Mouse (Mus musculus): Measurements from ENCODE around the gene Fxyd2. TPM values are rescaled to one million over a fixed set of nuclear protein-coding genes. Genes with fewer than 3 reads are reported as not detected.
A peak's percentile ranks its signal among the peaks of the same experiment; 100 is the strongest.

Gene Fxyd2
- total RNA-seq, 4 experiments from 2014 or later, result 6.5 to 11.3 (median 7.9) TPM

DNA sequence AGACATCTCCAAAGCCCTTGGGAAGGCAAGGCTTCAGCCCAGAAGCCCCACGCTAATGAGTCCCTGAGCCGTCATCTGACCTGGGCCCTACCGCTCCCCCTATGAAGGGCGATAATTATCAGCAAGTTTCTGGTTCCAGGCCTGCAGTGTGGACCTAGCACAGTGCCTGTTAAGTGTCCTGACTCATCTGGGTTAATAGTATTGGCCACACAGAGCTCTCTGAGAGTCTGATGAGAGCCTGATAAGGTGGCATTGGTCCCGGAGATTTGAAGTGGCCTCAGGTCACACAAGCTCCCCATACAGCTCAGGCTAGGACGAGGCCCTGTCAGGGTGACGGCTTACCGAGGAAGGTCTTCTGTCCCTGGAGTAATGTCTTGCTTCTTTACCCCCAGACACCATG lies 9.9 kb upstream of the Fxyd2 start:
- DNase-seq (ENCODE audit: low spot score in 2 of 2), result no peak

DNA sequence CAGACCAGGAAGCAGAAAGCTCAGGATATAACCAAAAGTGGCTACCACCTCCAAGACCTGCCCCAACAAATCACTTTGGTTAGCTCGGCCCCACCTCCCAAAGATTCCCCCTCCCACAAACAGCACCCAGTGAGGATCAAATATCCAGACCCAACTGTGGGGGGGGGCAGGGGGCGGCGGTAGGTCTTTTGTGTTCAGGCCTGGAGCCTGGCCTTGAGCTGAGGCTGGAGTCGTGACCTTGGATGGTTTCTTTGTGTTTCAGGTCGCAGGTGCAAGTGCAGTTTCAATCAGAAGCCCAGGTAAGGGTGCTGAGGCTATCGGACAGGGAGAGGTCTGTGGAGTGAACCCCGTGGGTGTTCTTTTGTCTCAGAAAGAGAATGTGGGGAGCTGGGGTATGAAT lies 8.2 kb upstream of the Fxyd2 start:
- no peak for DNase-seq (ENCODE audit: low spot score in 2 of 2)

GRCm38 (mm10) chr9:45395218-45395617 lies 4.3 kb upstream of the Fxyd2 start:
- DNase-seq (ENCODE audit: low spot score in 2 of 2), result no peak

GRCm38 (mm10) chr9:45395796-45396195 lies 3.7 kb upstream of the Fxyd2 start:
- DNase-seq (ENCODE audit: low spot score in 2 of 2), result no peak

DNA sequence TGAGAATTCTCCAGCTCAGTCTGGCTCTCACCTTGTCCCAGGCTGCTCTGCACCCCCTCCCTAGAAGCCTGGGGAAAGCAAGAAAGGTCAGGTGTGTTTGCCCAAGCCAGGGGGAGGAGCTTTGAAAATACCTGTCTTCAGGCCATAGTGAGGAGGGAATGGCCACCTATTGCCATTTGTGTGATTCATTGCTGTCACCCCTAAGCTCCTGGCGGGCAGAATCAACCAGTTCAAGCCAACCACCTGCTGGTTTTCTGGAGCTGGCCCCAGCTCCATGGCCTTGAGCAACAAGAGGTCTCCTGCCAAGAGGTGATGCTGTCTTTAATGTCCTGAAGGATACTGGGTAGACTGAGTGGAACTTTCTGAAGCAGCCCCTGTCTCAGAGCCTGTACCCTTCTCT lies 1.1 kb upstream of the Fxyd2 start:
- no peak for DNase-seq (ENCODE audit: low spot score in 2 of 2)

DNA sequence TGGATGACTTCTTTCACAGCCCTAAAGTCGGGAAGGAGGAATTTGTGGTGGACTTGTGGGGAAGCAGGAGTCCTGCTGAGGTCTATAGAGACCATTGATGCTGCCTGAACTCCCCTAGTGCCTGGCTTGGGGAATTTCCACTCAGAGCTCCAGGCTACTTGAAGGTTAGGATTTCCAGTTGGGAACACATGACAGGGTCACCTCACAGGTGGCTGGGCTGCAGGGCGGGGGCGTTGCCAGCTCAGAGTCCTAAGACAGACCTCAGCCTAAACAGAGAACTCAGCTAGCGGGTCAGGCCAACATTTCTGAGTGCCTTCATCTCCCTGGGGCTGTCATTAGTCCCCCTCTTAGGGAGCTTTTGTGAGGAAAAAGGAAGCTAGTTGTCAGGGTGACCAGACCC lies 2.4 kb downstream of the Fxyd2 start:
- no peak for DNase-seq (ENCODE audit: low spot score in 2 of 2)

DNA sequence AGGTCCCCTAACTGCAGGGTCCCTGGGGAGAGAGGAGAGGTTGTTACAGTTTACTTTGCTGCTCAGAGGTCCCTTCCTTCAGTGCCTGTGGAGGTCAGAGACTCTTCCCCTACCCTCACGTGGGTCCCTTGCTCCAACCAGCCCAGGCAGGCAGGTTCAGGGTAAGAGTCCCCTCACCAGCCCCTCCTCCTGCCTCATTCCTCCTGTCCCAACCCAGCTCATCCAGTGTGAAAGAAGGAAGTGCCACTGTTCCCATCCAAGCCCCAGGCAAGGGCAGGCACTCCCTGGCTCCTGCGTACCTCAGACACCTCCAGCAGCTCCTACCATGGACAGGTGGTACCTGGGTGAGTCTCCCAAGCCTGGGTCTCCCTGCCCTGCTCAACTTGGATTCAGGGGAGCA lies 3.5 kb downstream of the Fxyd2 start:
- DNase-seq (ENCODE audit: low spot score in 2 of 2), result no peak

DNA sequence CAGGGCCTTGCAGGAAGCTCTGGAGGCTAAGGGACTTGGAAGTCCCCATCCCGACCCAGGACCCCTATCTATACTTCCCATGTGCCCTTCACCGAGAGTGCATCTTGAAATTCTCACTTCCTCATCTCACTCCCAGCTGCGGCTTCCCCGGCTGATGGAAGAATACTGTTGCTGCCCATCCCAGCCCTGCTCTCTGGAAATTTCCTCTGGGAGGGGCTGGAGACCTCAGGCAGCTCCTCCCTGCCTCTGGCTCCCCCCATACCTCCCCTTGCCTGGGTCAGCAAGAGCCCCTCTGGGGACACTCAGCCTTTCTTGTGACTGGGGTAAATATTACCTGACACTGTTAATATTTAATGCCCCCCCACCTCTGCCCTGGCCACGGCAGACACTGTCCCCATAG lies 6.2 kb downstream of the Fxyd2 start:
- DNase-seq (ENCODE audit: low spot score in 2 of 2), result no peak

GRCm38 (mm10) chr9:45406808-45407207 lies 7.3 kb downstream of the Fxyd2 start:
- no peak for DNase-seq (ENCODE audit: low spot score in 2 of 2)

DNA sequence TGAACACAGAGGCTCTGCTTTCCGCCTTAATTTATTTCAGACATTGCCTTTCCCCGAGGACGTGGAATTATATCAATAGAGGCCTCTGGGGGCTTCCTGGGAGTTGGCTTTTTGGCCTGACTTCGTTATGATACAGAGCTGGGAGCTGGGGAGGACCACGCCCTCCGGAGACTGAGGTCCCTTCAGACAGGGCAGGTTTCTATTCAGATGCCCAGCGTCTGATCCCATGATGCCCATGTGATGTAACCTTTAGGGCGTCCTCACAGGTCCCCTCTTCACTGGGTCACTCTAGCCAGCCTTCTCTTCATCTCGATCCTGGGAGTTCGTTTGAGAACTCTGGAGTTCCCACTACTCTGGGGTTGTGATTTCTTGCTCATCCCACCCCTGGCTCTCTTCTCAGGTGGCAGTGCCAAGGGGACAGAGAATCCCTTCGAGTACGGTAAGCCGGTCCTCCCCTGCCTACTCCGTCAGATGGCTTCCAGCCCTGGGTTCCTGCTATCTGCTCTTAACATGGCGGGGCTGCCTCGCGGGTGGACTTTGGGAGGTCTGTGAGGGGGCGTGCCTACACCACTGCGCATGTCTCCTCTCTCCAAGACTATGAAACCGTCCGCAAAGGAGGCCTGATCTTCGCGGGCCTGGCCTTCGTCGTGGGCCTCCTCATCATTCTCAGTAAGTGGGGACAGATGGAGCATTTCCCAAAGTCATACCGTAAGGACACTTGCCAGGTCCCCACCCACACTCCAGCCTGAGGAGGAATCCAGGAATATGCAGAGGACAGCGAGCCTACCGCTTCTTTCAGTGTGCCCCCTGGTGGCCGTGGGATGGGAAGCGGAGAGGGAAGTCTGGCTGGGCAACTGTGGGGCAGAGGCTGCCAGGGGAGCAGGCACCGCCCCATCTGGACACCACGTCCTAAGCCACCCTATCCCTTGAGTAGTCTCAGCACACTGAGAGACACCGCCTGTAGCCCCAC lies 8.5 kb downstream of the Fxyd2 start:
- DNase-seq (ENCODE audit: low spot score in 2 of 2), result peak; percentile 64 to 74

- DNase-seq (ENCODE audit: low spot score in 2 of 2), result no peak
Measured at GRCm38 (mm10) chr9:45410193-45410592, 10.7 kb downstream of the Fxyd2 start.

GRCm38 (mm10) chr9:45410614-45411013 lies 11.1 kb downstream of the Fxyd2 start:
- DNase-seq (ENCODE audit: low spot score in 2 of 2), result no peak

DNA sequence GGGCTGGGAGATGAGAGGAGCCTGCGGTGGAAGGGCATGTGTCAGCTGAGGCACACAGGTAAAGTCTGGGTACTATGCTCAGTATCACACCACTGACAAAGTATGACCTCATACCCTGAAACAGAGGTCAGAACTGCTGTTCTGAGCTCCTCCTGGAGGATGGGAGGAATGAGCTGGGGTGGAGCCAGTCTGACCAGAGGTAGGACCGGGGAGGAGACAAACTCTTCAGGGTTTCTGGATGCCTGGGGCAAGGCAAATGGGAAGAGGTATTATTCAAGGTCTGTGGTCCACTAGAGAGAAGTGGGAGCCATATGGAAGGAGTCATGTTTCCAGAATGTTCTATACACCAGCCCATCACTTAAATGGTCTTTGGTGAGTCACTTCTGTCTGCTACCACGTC lies 11.6 kb downstream of the Fxyd2 start:
- no peak for DNase-seq (ENCODE audit: low spot score in 2 of 2)

DNA sequence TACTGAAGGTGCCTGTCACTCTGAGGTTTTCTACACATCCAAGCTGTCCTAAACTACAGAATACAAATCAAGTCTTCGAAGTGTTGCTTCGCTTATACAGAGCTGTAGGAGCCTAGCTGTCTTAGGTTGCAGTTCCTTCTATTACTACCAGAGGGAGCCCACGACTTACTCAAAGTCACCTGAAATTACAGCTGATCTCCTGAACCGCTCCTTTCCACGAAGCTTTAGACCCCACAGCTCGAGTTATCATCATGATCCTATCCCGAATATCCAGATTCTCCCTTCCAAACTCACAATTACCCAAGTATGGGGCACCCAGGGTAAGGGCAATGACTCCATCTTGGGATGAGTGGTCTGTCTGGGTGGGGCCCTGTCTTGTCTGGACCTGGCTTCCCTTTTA lies 12.3 kb downstream of the Fxyd2 start:
- no peak for DNase-seq (ENCODE audit: low spot score in 2 of 2)

GRCm38 (mm10) chr9:45412287-45412686 lies 12.8 kb downstream of the Fxyd2 start:
- peak; percentile 52 to 96 for DNase-seq (ENCODE audit: low spot score in 2 of 2)

GRCm38 (mm10) chr9:45412700-45413477 lies 13.4 kb downstream of the Fxyd2 start:
- no peak for DNase-seq (ENCODE audit: low spot score in 2 of 2)

- DNase-seq (ENCODE audit: low spot score in 2 of 2), result no peak
Measured at GRCm38 (mm10) chr9:45413478-45414140, 14.1 kb downstream of the Fxyd2 start.

DNA sequence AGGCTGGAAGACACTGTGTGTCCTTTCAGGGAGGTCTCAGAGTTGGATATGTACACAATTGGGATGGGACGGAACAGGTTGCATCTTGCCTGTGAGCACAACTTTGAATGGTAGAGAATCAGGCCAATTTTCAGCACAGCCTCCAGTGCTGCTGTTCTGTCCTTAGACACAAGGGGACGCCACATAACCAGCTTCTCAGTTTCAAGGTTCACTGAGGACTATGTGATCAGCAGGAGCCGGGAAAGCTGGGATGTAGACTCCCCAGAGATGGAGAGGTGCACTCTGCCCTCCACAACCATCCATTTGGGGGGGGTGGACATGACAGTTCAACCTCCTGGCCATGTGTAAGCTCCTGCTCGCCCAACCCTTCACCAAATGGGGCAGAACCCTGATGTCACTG lies 16.4 kb downstream of the Fxyd2 start:
- DNase-seq (ENCODE audit: low spot score in 2 of 2), result peak in 1 of 2 experiments; percentile 86

GRCm38 (mm10) chr9:45417245-45417644 lies 17.8 kb downstream of the Fxyd2 start:
- no peak for DNase-seq (ENCODE audit: low spot score in 2 of 2)

GRCm38 (mm10) chr9:45418252-45418651 lies 18.8 kb downstream of the Fxyd2 start:
- DNase-seq (ENCODE audit: low spot score in 2 of 2), result peak in 1 of 2 experiments; percentile 54

- no peak for DNase-seq (ENCODE audit: low spot score in 2 of 2)
Measured at GRCm38 (mm10) chr9:45421209-45421608, 21.7 kb downstream of the Fxyd2 start.

DNA sequence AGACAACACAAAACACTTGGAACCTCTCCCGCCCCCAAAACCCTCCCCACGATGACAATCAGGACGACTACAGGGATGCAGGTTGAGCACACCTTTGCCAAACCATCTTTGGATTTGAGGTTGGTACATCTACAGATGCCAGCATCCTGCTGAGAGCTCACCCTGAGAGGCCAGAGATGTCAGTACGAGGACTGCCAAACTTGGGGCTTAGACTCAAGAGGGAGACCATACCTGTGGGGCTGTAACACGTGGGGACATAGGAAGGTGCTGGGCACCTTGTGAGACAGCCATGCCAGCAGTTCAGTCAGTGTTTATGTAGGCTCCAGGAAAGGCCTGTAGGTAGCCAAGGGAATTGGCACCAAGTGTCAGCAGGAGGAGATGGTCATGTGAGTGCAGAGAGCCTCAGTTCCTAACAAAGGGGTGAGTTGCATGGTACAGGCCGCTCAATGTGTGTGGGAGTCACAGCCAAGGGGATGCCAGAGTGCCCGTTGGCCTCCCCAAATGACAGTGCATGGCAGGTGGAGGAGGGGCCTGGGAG lies 23.4 kb downstream of the Fxyd2 start:
- no peak for DNase-seq (ENCODE audit: low spot score in 2 of 2)

All from left cerebral cortex, adult 8-10 months (tissue).